Mouse (Mus musculus) CD4-positive helper T cell, adult 2 months (primary cell): Measurements from ENCODE around the gene Hsd17b13.
A peak's percentile ranks its signal among the peaks of the same experiment; 100 is the strongest.

Experiments
- DNase-seq: peaks from one replicate; pipeline ENCODE4 v3.0.0-alpha.2; 2012; ENCODE audit warnings: low read depth, missing footprints, low spot score

Hsd17b13 gene

DNA sequence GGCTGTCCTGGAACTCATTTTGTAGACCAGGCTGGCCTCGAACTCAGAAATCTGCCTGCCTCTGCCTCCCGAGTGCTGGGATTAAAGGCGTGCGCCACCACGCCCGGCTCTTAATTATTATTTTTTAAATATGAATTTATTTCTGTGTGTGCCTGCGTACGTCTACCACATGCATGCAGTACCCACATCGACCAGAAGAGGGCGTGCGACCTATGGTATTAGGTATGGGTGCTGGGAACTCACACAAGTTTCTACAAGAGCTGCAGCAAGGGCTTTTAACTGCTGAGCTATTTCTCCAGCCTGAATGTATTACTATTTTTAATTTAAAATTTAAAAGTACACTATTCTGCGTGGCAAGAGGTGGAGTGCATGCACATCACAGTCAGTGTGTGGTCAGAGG is 50.8 kb downstream of the Hsd17b13 start:
- peak; percentile 54 for DNase-seq

DNA sequence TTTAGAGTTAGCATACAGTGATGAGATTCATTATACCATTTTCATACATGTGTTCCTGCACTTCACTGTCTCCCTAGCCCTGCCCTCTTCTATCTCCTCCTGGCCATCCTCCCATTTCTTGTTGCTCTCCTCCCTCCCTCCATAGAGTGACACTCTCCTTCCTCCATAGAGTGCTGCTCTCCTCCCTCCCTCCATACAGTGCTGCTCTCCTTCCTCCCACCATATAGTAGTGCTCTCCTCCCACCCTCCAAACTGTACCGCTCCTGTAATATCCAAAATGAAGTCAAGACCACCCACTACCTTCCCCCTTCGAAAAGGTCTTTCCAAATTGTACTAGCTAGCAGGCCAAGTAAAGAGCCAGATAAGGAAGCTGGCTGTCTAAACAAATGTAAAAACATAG is 53.5 kb downstream of the Hsd17b13 start:
- DNase-seq = no peak

DNA sequence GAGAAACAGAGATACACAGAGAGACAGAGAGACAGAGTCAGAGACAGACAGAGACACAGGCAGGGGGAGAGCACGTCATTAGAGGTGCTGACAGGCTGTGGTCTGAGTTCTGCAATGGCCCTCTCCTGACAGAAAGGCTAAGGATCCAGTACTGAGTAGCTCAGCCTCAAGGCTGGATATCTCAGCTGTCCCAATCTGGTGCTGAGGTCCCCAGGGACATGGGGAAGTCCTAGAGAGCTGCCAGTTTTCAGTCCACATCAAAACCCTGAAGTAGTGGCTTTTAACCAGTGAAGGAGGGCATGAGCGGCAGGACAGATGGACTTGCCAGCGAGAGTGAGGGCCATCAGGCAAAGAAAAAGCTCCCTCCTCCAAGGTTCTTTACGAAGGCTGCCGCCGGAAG is 54.1 kb downstream of the Hsd17b13 start:
- DNase-seq = no peak

DNA sequence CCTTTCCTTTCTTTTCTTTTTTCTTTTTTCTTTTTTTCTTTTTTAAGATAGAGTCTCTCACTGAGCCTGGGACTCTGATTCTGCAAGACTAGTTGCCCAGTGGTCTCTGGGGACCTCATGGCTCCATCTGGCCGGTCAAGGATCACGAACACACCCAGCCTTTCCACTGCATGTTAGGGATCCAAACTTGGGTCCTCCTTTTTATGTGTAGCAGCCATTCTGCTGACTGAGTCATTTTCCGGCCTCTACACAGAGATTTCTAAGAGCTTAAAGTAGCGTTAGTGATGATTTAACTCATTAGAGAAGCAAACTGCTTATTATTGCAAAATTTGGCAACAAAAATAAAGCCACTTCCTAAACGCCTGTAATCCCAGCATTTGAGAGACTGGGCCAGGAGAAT is 54.8 kb downstream of the Hsd17b13 start:
- DNase-seq = no peak

DNA sequence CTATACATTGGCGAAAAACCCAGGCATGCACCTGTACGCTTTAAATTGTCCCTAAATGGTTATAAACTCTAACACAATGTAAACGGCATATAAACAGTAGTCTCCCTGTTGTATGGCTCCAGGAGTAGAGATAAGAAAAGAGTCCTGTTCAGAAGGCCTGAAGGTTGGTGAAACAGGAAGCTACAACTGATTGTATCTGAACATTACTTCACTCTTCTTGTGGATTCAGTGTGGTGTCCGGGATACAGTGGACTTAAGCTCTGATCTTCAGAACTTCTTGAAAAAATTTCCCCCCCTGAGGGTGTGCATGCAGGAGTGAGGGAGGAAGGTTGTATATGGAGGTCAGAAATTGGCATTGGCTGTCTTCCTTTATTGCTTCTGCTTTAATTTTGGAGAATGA is 57.7 kb downstream of the Hsd17b13 start:
- no peak for DNase-seq

DNA sequence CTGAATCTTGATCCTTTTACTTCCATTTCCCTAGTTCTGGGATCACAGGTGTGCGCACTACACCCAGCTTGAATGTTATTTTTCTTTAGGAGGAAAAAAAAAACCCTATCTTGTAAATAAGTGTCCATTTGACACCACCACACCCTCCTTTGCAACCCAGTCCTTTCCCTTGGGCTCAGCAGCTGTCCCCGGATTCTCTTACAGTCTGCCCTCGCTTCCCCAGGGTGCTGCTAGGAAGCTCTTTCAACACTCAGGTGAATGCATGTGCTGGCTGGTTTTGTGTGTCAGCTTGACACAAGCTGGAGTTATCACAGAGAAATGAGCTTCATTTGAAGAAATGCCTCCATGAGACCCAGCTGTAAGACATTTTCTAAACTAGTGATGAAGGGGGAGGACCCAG is 59.0 kb downstream of the Hsd17b13 start:
- DNase-seq = no peak

DNA sequence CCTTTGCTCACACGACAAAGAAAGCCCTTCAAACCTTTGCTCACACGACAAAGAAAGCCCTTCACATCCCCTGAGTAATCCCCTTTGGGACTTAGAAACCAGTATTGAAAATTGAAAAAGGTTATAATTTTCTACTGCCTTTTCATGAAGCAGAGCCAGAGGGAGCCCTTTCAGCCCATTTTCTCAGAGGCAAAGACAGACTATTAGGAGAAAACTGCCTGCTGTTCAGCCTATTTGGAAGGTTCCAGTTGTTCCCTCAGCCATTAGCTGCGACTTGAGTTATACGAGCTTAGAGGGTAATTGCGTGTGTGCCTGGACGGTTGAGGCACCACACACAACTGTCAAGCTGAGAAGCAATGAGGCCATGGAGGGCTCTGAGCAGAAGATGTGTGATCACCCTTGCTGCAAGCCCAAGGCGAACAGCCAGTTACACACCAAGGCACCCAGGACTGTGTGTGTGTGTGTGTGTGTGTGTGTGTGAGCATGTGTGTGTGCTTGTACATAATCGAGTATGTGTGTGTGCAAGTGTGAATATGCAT is 59.8 kb downstream of the Hsd17b13 start:
- DNase-seq = no peak

DNA sequence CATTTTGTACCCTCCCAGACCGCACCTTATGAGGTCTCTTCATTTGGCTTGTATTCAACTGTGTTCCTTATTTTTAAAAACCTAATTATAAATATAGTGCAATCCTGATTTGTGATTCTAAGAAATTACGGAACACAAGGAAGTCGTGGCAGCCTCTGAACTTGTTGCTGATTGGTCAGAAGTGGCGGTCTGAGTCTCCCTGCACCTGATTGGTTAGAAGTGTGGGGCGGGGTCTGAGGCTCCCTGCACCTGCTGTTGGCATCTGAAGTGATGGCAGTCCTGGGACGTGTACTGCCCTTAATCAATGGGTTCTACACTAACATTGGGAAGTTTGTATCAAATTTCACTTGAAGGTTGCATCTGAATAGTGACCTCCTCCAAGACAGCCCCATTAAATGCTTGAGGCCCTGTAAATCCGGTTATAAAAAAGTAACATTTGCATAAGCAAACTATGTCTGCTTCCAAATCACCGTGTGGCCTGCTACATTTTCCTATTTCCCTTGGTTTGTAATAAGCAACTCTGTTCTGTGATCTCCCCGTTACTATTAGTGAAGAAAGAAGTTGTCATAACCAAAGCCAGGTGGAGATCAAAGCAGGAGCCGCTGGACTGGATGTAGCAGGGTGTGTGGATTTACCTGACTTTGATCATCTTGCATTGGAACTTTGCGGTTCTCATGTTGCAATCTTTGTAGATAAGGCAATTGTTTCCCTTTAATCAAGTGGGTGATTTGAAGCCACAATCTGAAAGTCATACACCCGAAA is 60.4 kb downstream of the Hsd17b13 start:
- peak; percentile 32 for DNase-seq

DNA sequence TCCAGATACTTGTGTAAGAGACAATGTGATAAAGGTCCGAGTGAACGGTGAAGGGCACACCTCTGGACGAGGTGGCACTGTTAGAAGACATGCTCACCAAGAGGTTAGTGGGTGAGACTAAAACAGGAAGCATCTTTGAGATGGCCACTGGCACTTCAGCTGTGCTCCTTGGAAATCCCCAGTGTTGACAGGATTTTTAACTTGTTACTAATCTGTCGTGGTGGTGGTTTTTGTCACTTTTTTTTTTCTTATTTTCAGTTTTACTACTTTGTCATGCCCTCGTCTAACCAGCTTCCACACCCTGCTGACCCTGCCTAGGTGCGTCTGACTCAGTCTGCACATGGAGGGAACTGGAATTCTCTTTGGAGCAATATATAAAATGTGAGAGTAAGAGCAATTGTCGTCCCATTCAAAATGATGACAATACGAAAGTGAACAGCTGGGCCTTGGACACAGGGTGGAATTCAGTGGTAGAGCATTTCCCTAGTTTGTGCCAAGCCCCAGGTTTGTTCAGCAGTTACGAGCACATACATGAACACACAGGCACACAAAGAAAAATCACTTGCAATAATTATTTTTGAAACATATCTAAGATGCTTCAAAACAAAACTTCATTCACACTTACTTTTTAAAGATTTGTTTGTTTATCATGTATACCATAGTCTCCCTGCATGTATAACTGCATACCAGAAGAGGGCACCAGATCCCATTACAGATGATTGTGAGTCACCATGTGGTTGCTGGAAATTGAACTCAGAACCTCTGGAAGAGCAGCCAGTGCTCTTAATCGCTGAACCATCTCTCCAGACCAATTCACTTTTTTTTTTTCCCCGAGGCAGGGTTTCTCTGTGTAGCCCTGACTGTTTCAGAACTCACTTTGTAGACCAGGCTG is 62.6 kb downstream of the Hsd17b13 start:
- DNase-seq = no peak

DNA sequence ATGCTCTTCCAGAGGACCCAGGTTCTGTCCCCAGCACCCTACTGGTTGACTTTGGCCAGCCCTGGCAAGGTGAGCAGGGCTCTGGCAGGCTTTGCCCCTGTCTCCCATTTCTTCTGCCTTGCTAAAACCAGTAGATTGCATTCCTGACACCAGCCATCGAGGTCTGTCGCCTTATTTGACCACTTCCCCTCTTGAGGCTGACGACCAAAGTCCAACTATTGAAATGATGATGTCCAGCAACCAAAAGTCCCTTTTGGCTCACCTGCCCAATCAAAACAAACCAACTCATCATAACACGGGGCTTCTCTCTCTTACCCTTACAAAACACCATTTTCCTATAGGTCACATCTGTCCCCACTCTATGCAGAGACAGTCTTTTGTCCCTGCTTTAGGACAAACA is 64.1 kb downstream of the Hsd17b13 start:
- no peak for DNase-seq

DNA sequence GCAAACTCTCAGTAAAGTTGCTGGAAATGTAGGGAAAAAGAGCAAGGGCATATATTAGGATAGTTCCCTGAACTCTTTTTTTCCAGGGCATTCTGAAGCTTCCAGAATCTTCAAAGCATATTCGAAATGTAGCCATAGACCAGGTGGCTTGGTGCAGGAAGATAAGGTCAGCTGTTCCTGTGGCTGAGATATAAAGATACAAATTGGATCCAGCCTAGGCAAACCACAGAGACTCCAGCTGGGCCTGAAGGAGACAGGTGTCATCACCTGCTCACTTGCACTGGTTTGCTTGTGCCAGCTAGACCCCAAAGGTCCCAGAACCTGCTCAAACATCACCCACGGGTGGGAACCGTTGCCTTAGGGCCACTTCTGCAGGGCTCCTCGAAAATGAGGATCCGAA is 65.7 kb downstream of the Hsd17b13 start:
- no peak for DNase-seq

DNA sequence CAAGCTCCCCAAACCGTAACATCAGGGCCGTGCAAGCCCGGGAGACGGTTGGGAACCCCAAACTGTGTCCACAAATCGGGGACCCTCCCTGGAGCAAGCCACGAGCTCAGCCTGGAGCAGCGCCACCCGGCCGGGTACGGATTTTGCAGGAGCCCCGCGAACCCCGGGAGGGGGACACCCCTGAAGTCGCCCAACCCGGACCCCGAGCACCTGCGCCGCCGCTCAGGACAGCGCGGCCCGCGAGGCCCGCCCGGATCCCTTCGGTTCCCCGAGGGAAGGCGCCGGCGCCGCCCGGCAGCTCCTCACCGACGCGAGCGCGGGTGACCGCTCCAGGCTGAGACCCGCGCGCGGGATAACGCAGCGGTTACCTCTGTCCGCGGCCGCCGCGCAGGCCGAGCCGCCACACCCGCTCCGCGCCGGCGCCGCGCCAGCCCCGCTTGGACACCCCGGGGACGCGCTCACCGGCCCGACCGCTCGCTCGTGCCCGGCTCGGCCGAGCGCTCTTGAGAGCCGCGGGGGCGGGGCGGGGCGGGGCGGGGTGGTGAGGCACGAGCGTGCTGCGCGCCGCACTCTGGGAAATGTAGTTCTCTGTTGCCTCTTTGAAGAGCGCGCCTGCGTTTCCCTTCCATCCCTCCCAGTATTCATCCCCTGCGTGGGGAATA is 66.3 kb downstream of the Hsd17b13 start, which contains the start of gene Klhl8:
Gene Klhl8 (minus strand): TSS at position 512 of the 662 bp plus-strand sequence.
- peak; percentile 81 for DNase-seq

DNA sequence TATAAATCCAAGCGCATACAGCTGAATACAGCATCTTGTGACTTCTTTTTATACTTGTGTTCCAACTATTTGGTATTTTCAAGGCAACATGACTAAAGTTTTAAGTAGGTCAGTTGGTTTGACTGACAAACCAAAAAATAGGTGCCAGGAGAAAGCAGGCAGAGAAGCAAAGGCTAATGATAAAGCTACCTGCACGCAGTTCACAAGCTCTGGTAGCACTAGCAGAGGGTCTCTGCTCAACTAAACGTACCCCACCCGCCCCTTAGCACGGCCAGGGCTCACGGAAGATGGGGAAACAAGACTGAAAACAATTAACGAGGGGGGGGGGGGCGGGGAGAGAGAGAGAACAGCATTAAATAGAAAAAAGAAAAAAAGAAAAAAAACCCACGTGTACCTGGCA is 67.1 kb downstream of the Hsd17b13 start:
- no peak for DNase-seq

DNA sequence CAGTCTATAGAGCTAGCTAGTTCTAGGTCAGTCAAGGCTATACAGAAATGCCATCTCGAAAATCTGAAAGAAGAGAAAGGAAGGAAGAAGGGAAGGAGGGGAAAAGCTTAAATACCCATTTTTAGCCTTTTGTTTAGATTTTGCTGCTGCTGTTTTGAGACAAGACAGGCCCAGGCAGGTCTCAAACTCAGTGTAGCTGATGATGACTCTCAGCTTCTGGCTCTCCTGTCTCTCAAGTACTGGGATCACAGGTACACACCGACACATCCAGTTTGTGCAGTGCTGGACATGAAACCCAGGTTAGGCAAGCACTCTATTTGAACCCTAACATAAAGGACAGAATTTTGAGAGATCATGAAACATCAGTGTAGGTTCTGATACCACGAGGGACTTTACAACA is 67.7 kb downstream of the Hsd17b13 start:
- no peak for DNase-seq

DNA sequence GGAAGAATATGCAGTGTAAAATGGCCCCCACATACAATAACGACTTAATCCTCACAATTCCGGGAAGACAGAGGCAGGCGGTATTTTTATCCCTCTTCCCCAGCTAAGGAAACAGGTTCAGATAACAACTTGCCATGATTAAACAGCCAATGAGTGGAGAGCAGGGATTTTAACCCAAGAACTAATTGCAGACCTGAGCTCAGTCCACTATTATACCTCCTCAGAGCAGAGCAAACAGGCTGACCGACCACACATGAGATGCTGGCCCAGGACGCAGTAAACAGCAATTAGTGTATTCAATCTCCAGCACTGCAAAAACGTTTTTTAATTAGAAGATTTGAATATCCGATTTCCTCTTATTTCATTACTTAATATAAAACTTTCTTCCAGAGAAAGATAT is 68.4 kb downstream of the Hsd17b13 start:
- no peak for DNase-seq

DNA sequence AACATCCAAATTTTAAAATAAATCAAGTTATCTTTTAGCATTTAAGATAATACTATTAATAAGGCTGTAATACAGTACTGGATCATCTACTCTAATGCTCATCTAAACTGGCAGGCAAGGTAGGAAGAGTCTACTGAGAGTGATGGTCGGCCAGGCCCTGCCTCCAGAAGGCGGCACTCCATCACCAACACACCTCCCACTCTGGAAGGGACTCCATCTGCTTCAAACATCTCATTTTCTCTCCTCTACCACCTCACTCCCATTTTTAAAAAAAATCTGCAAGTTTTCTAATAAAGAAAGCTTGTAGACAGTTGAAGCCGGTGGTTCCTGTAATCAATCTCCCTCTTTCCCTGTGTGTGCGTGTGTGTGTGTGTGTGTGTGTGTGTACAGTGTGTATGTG is 69.4 kb downstream of the Hsd17b13 start:
- no peak for DNase-seq

DNA sequence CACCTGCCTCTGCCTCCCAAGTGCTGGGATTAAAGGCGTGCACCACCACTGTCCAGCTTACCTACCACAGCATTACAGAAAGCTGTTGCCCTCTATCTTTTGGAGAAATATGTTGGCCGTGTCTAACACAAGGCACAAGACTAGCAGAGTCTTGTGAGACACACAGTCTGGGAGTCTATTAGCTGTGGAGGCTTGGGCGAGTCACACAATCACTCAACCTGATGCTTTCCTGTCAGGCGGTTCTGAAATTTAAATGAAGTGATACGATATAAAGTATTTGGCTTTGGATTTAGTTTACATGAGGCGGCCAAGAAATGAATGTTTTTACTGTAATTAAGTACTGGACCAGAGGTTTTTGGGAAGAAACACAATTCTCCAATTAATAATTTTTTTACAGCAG is 71.0 kb downstream of the Hsd17b13 start:
- no peak for DNase-seq
